12 mouse cellular contexts compared by ENCODE assay signal in the genomic region with DNA sequence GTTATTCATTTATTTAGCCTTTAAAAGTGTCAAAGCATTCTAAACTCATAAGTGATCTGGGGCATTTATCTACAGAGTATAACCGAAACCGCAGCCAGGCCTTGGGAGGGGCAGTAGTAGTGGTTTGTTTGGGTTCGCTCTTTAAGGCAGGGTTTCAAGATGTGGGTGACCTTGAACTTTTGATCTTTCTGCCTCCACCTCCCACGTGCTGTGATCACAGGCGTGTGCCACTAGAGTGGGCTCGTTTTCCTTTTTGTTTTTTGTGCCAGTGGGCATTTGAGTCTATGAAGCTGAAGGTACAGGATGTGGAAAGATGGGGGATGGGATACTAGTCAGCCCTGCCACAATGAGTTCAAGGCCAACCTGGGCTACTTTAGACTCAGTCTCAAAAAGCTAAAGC.
"Had no signal": no experiment of that assay in that cellular context is flagged by ENCODE, and none has a peak within 500 bp of the region (broad histone marks: within the 10 kb centered on the region; RNA-seq: fewer than 3 reads in every experiment).

No protein-coding gene starts in this region.

- H3K4me1 ChIP-seq: neural tube, embryonic 15.5 days had no signal

- H3K36me3 ChIP-seq: limb, embryonic 15.5 days; liver, embryonic 13.5 days; lung, embryonic 15.5 days; midbrain, embryonic 13.5 days; neural tube, embryonic 15.5 days had no signal

- ATAC-seq: liver, postnatal 0 days; midbrain, embryonic 13.5 days had no signal

- DNase-seq: kidney, adult 9 months; kidney, postnatal 10 days; layer of hippocampus, postnatal 36 days; liver, embryonic 13.5 days; liver, postnatal 0 days; retina, postnatal 1 day; thymus, postnatal 4 days had no signal

- H3K9ac ChIP-seq: limb, embryonic 15.5 days; liver, embryonic 13.5 days; liver, postnatal 0 days; lung, embryonic 15.5 days; midbrain, embryonic 13.5 days; neural tube, embryonic 15.5 days had no signal

- H3K4me3 ChIP-seq: limb, embryonic 15.5 days; liver, embryonic 13.5 days; lung, embryonic 15.5 days; midbrain, embryonic 13.5 days; neural tube, embryonic 15.5 days had no signal

- H3K27ac ChIP-seq: limb, embryonic 15.5 days; liver, embryonic 13.5 days; midbrain, embryonic 13.5 days; neural tube, embryonic 15.5 days; stomach, postnatal 0 days had no signal

- H3K4me2 ChIP-seq: limb, embryonic 15.5 days; liver, embryonic 13.5 days; lung, embryonic 15.5 days; midbrain, embryonic 13.5 days; neural tube, embryonic 15.5 days had no signal

- H3K9me3 ChIP-seq: limb, embryonic 15.5 days; liver, embryonic 13.5 days; lung, embryonic 15.5 days; midbrain, embryonic 13.5 days; neural tube, embryonic 15.5 days had no signal

- H3K27me3 ChIP-seq: limb, embryonic 15.5 days; liver, embryonic 13.5 days; lung, embryonic 15.5 days; midbrain, embryonic 13.5 days; neural tube, embryonic 15.5 days had no signal
